12 mouse cellular contexts compared by ENCODE assay signal in genomic region chr5:140034300-140035024, GRCm38 (mm10).
A peak's percentile ranks its signal among the peaks of the same experiment; 100 is the strongest.
DNase-seq lines count a peak whose midpoint lies in the region; ATAC-seq and TF ChIP-seq lines count a peak whose summit lies in the region.
"Had no signal": no experiment of that assay in that cellular context is flagged by ENCODE, and none has a peak within 500 bp of the region (broad histone marks: within the 10 kb centered on the region; RNA-seq: fewer than 3 reads in every experiment).

No protein-coding gene starts in this region.

- H3K9me3 ChIP-seq in G1E (replicated peaks), result no peaks in the 10 kb centered on the region
- H3K9me3 ChIP-seq in erythroblast, embryonic 14.5 days (ENCODE audit: control insufficient read depth, low read length), result no peaks in the 10 kb centered on the region
- no peaks in the 10 kb centered on the region for H3K9me3 ChIP-seq in limb, embryonic 10.5 days (replicated peaks)

- H3K27ac ChIP-seq in limb, embryonic 10.5 days, result no peak overlapping the region

- intact Hi-C loops in heart, postnatal 25 days (cut with DNase I), result no loop called here

- peaks cover 78% of the 10 kb centered on the region for H3K36me3 ChIP-seq in G1E (replicated peaks)
- H3K36me3 ChIP-seq in erythroblast, embryonic 14.5 days (ENCODE audit: control insufficient read depth), result peaks cover 25% of the 10 kb centered on the region
- H3K36me3 ChIP-seq in limb, embryonic 10.5 days, result no peaks in the 10 kb centered on the region

- H3K4me1 ChIP-seq in G1E (ENCODE audit: insufficient read depth, low read depth, low read length), result peaks cover 30% of the 10 kb centered on the region
- H3K4me1 ChIP-seq in erythroblast, embryonic 14.5 days (ENCODE audit: control insufficient read depth), result peaks cover 79% of the 10 kb centered on the region
- peaks cover 24% of the 10 kb centered on the region for H3K4me1 ChIP-seq in limb, embryonic 10.5 days

- 88% methylated on average over 5 of the region's 5 CpGs for WGBS in limb, embryonic 10.5 days

- no peak for DNase-seq in G1E (ENCODE audit: low spot score)
- DNase-seq in kidney, postnatal 10 days, result peak; percentile 33
- no peak for DNase-seq in heart, postnatal 25 days (ENCODE audit: low spot score)
- no peak for DNase-seq in embryo, embryonic 10.5 days (ENCODE audit: low spot score)
- no peak for DNase-seq in cerebellum, adult 8-10 months
- DNase-seq in limb, embryonic 10.5 days (ENCODE audit: low spot score), result no peak
- DNase-seq: adrenal gland, postnatal 10 days; B cell, adult 2 months; heart, postnatal 14 days; lung, postnatal 4 days had no signal

- no peak overlapping the region for H3K4me3 ChIP-seq in G1E (ENCODE audit: low read depth, low read length)
- H3K4me3 ChIP-seq in erythroblast, embryonic 14.5 days (replicated peaks), result peak overlapping the region; percentile 31
- no peak overlapping the region for H3K4me3 ChIP-seq in limb, embryonic 10.5 days

- H3K27me3 ChIP-seq in G1E (ENCODE audit: insufficient read depth, low read length), result no peaks in the 10 kb centered on the region
- no peaks in the 10 kb centered on the region for H3K27me3 ChIP-seq in erythroblast, embryonic 14.5 days (ENCODE audit: control insufficient read depth)
- no peaks in the 10 kb centered on the region for H3K27me3 ChIP-seq in limb, embryonic 10.5 days (ENCODE audit: low read depth, poor library complexity, severe bottlenecking)

- peak; percentile 38 for ATAC-seq in G1E (ENCODE audit: extremely low read depth, insufficient number of reproducible peaks, low FRiP score, poor library complexity, severe bottlenecking)
- ATAC-seq in megakaryocyte, adult 5-6 weeks (ENCODE audit: poor library complexity, severe bottlenecking), result peak; percentile 42

- TF ChIP-seq CTCF in G1E (IDR thresholded peaks at IDR 0.05; ENCODE audit: low read depth, low read length), result no peak
